Mouse (Mus musculus) ES-Bruce4 (cell line): ENCODE data around the gene Tle2.

Experiments
- CTCF ChIP-seq: IDR thresholded peaks from one replicate; pipeline ENCODE4 v1.8.1; 2011; ENCODE audit warnings: low read depth, low read length
- EP300 ChIP-seq: IDR thresholded peaks from 2 replicates; pipeline ENCODE4 v1.6.1; 2011; ENCODE audit warnings: low read depth, low read length; ENCODE audit not compliant: insufficient read depth
- POLR2A ChIP-seq: IDR thresholded peaks from one replicate; pipeline ENCODE4 v1.8.1; 2011; ENCODE audit warnings: low read length; ENCODE audit not compliant: insufficient read depth

- TF ChIP-seq POLR2A (no peak), CTCF (no peak), EP300 (no peak)
Measured at GRCm38 (mm10) chr10:81601396-81601905, 27.1 kb downstream of the Tle2 start.
